Mouse (Mus musculus) midbrain, embryonic 11.5 days (tissue): Measurements from ENCODE around the gene Zfand3. TPM values are rescaled to one million over a fixed set of nuclear protein-coding genes. Genes with fewer than 3 reads are reported as not detected.

Experiments
- ATAC-seq: fragments of 200-750 bp; cut with Nextera tagmentation; 2 replicates; pipeline ENCODE4 v1.8.0; 2017; ENCODE audit warnings: moderate TSS enrichment, moderate library complexity; ENCODE audit not compliant: low FRiP score
- DNase-seq: peaks from one replicate; pipeline ENCODE4 v3.0.0; 2015; ENCODE audit warnings: low spot score; ENCODE audit errors: missing footprints
- H3K27ac ChIP-seq: fragments of 300-500 bp; sonication (generic); 2 replicates; pipeline ENCODE4 v1.5.1; 2014; ENCODE audit warnings: low read depth, low read length
- H3K27me3 ChIP-seq: fragments of 300-500 bp; sonication (generic); 2 replicates; pipeline ENCODE4 v1.6.1; 2014; ENCODE audit warnings: mild to moderate bottlenecking, low read length, moderate library complexity, mixed read lengths; ENCODE audit not compliant: control insufficient read depth, insufficient read depth
- H3K36me3 ChIP-seq: fragments of 300-500 bp; sonication (generic); 2 replicates; pipeline ENCODE4 v1.6.1; 2014; ENCODE audit warnings: mild to moderate bottlenecking, low read length, moderate library complexity, mixed read lengths; ENCODE audit not compliant: control insufficient read depth, insufficient read depth
- H3K4me1 ChIP-seq: fragments of 300-500 bp; sonication (generic); 2 replicates; pipeline ENCODE4 v1.6.1; 2014; ENCODE audit warnings: low read length; ENCODE audit not compliant: control insufficient read depth, insufficient read depth
- H3K4me2 ChIP-seq: fragments of 300-500 bp; sonication (generic); 2 replicates; pipeline ENCODE4 v1.6.1; 2014; ENCODE audit warnings: mild to moderate bottlenecking, moderate library complexity
- H3K4me3 ChIP-seq: fragments of 300-500 bp; sonication (generic); 2 replicates; pipeline ENCODE4 v1.5.1; 2014; ENCODE audit warnings: low read depth, low read length
- H3K9ac ChIP-seq: fragments of 300-500 bp; sonication (generic); 2 replicates; pipeline ENCODE4 v1.6.1; 2014; ENCODE audit warnings: low read length
- H3K9me3 ChIP-seq: fragments of 300-500 bp; sonication (generic); 2 replicates; pipeline ENCODE4 v1.6.1; 2016; ENCODE audit warnings: low read length; ENCODE audit not compliant: control insufficient read depth
- WGBS: fragments of 180-500 bp; shearing (Covaris S2); extraction: QIAGEN DNeasy Blood & Tissue Kit; methylation state at CpG from one replicate; pipeline ENCODE4 v1.1.7; 2014; 5-methylcytosine and 5-hydroxymethylcytosine counted together
- polyA plus RNA-seq: library from polyadenylated mRNA; unstranded; fragments of >200 nt; fragmentation: Nextera tagmentation; extraction: Ambion mirVana; gene quantifications from 2 replicates; pipeline ENCODE4 v1.2.1, GENCODE M21; 2014

Gene Zfand3
- polyA plus RNA-seq, 1 experiment from 2014 or later = 63.9 TPM

GRCm38 (mm10) chr17:30199374-30200247 is 195.1 kb downstream of the Zfand3 start:
- no peak for ATAC-seq
- DNase-seq = no peak
- H3K4me3 ChIP-seq = no peak overlapping the region

GRCm38 (mm10) chr17:30200283-30200682 is 195.8 kb downstream of the Zfand3 start:
- no peak overlapping the region for H3K4me3 ChIP-seq
- no peak overlapping the region for H3K4me2 ChIP-seq
- H3K27ac ChIP-seq = no peak overlapping the region
- H3K4me1 ChIP-seq = peaks cover 30% of the 10 kb centered on the region
- H3K36me3 ChIP-seq = no peaks in the 10 kb centered on the region
- DNase-seq (no peak), ATAC-seq (no peak)
- no peaks in the 10 kb centered on the region for H3K9me3 ChIP-seq
- H3K27me3 ChIP-seq = no peaks in the 10 kb centered on the region
- H3K9ac ChIP-seq = no peak overlapping the region
- WGBS = 83% methylated on average over 4 of the region's 4 CpGs

More at GRCm38 (mm10) chr17:30199374-30200247, 195.1 kb downstream of the Zfand3 start:
- no peaks in the 10 kb centered on the region for H3K27me3 ChIP-seq
- H3K9me3 ChIP-seq = no peaks in the 10 kb centered on the region
- H3K27ac ChIP-seq = no peak overlapping the region
- peaks cover 33% of the 10 kb centered on the region for H3K4me1 ChIP-seq
- H3K36me3 ChIP-seq = no peaks in the 10 kb centered on the region
- H3K9ac ChIP-seq = no peak overlapping the region
- H3K4me2 ChIP-seq = no peak overlapping the region
- 90% methylated on average over 13 of the region's 13 CpGs for WGBS

- Histone ChIP-seq H3K4me1 (peaks cover 24% of the 10 kb centered on the region), H3K9me3 (no peaks in the 10 kb centered on the region), H3K4me2 (no peak overlapping the region), H3K27ac (no peak overlapping the region), H3K27me3 (no peaks in the 10 kb centered on the region), H3K9ac (no peak overlapping the region), H3K4me3 (no peak overlapping the region), H3K36me3 (no peaks in the 10 kb centered on the region)
- ATAC-seq (no peak), DNase-seq (no peak)
- 93% methylated on average over 17 of the region's 17 CpGs for WGBS
Observed at GRCm38 (mm10) chr17:30205062-30205825, 200.7 kb downstream of the Zfand3 start.

- ATAC-seq = no peak
Observed at GRCm38 (mm10) chr17:30210262-30210661, 205.7 kb downstream of the Zfand3 start.

GRCm38 (mm10) chr17:30210936-30211335 is 206.4 kb downstream of the Zfand3 start:
- DNase-seq = no peak
- Histone ChIP-seq H3K4me1 (peaks cover 3% of the 10 kb centered on the region; the same call in 1 of the 2 replicates), H3K9me3 (no peaks in the 10 kb centered on the region), H3K4me3 (no peak overlapping the region), H3K4me2 (no peak overlapping the region), H3K27me3 (no peaks in the 10 kb centered on the region), H3K9ac (no peak overlapping the region), H3K27ac (no peak overlapping the region), H3K36me3 (no peaks in the 10 kb centered on the region)
- no peak for ATAC-seq
- 94% methylated on average over 6 of the region's 6 CpGs for WGBS

More at GRCm38 (mm10) chr17:30210262-30210661, 205.7 kb downstream of the Zfand3 start:
- H3K9ac ChIP-seq = no peak overlapping the region
- no peak overlapping the region for H3K27ac ChIP-seq
- H3K9me3 ChIP-seq = no peaks in the 10 kb centered on the region
- 94% methylated on average over 8 of the region's 8 CpGs for WGBS
- DNase-seq = no peak
- H3K4me3 ChIP-seq = no peak overlapping the region
- H3K4me1 ChIP-seq = peaks cover 3% of the 10 kb centered on the region; the same call in 1 of the 2 replicates
- no peaks in the 10 kb centered on the region for H3K27me3 ChIP-seq
- H3K4me2 ChIP-seq = no peak overlapping the region
- H3K36me3 ChIP-seq = no peaks in the 10 kb centered on the region

GRCm38 (mm10) chr17:30212647-30213046 is 208.1 kb downstream of the Zfand3 start:
- WGBS = 92% methylated on average over 12 of the region's 12 CpGs
- no peak for ATAC-seq
- Histone ChIP-seq H3K4me3 (no peak overlapping the region), H3K4me1 (peaks cover 2% of the 10 kb centered on the region; the same call in 1 of the 2 replicates), H3K27ac (no peak overlapping the region), H3K9ac (no peak overlapping the region), H3K4me2 (no peak overlapping the region), H3K27me3 (no peaks in the 10 kb centered on the region), H3K9me3 (no peaks in the 10 kb centered on the region), H3K36me3 (no peaks in the 10 kb centered on the region)
- no peak for DNase-seq

GRCm38 (mm10) chr17:30213371-30213770 is 208.8 kb downstream of the Zfand3 start:
- H3K27ac ChIP-seq = no peak overlapping the region
- no peak for DNase-seq
- no peaks in the 10 kb centered on the region for H3K36me3 ChIP-seq
- ATAC-seq = no peak
- H3K4me1 ChIP-seq = peaks cover 2% of the 10 kb centered on the region; the same call in 1 of the 2 replicates
- H3K9me3 ChIP-seq = no peaks in the 10 kb centered on the region
- no peak overlapping the region for H3K4me2 ChIP-seq
- H3K4me3 ChIP-seq = no peak overlapping the region
- no peaks in the 10 kb centered on the region for H3K27me3 ChIP-seq
- WGBS = 89% methylated on average over 5 of the region's 5 CpGs
- no peak overlapping the region for H3K9ac ChIP-seq

- 87% methylated on average over 6 of the region's 6 CpGs for WGBS
- H3K4me3 ChIP-seq = no peak overlapping the region
- ATAC-seq = no peak
Observed at GRCm38 (mm10) chr17:30214393-30214792, 209.9 kb downstream of the Zfand3 start.

GRCm38 (mm10) chr17:30215741-30216140 is 211.2 kb downstream of the Zfand3 start:
- Histone ChIP-seq H3K4me2 (no peak overlapping the region), H3K27me3 (no peaks in the 10 kb centered on the region), H3K9ac (no peak overlapping the region), H3K9me3 (no peaks in the 10 kb centered on the region), H3K27ac (no peak overlapping the region), H3K36me3 (no peaks in the 10 kb centered on the region), H3K4me3 (no peak overlapping the region), H3K4me1 (peaks cover 2% of the 10 kb centered on the region; the same call in 1 of the 2 replicates)
- DNase-seq (no peak), ATAC-seq (no peak)
- WGBS = 76% methylated on average over 4 of the region's 4 CpGs

More at GRCm38 (mm10) chr17:30214393-30214792, 209.9 kb downstream of the Zfand3 start:
- no peaks in the 10 kb centered on the region for H3K9me3 ChIP-seq
- no peak overlapping the region for H3K9ac ChIP-seq
- no peak for DNase-seq
- no peaks in the 10 kb centered on the region for H3K27me3 ChIP-seq
- H3K27ac ChIP-seq = no peak overlapping the region
- peaks cover 2% of the 10 kb centered on the region; the same call in 1 of the 2 replicates for H3K4me1 ChIP-seq
- no peak overlapping the region for H3K4me2 ChIP-seq
- no peaks in the 10 kb centered on the region for H3K36me3 ChIP-seq
